Mouse (Mus musculus) kidney, adult 9 months (tissue): Measurements from ENCODE around the gene Itga9.

Source experiments
- DNase-seq: peaks from one replicate; pipeline ENCODE4 v3.0.0; 2022

Gene Itga9

DNA sequence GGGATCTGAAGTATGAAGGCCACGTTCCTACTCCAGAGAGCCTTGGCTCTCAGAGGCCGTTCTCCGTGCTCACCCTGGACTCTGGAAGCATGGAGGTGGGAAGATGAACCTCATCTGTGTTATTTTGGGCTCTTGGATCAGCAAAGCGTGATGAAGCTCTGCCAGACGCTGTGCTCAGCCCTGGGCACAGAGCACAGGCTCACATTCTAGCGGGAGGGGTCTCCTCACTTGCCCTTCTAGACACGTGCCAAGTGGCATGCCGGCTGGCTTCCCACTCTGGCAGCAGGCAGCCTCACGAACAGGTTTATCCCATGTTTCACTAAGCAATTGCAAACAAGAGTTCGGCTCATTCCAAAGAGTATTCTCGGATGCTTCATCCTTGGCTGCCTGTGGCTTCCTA lies 86.8 kb downstream of the Itga9 start:
- no peak for DNase-seq

DNA sequence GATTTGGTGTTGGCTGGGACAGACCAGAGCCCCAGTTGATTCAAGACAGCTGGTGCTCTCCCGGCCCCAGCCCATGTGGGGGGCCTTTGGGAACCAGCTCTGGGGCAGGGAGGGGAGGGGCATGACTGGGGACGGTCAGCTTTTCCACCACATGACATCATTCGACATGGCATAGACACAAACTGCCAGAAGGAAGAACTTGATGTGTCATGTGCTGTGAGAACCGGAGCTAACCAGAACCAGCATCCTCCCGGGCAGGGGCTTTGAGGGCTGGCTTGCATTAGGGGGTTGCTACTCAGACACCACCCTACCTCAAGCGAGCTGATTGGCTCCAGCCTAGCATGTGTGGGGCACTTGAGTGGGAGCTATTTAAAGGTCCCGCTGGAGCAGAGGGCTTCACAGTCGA lies 87.9 kb downstream of the Itga9 start:
- no peak for DNase-seq

DNA sequence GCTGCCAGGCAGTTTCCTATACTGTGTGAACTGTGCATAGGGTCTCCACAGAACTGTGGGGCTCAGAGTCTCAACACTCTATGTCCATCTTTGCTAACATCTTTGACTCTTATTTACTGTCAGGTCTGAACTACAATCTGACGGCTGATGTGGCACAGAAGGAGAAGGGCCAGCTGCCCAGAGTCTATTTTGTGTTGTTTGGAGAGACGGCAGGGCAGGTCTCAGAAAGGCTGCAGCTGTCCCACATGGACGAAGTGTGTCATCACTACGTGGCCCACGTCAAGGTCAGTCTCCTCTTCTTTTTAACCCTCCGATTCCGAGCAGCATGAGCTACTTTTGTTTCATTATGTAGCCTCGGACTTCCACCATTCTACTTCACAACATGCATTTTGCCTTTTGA lies 91.7 kb downstream of the Itga9 start:
- no peak for DNase-seq

DNA sequence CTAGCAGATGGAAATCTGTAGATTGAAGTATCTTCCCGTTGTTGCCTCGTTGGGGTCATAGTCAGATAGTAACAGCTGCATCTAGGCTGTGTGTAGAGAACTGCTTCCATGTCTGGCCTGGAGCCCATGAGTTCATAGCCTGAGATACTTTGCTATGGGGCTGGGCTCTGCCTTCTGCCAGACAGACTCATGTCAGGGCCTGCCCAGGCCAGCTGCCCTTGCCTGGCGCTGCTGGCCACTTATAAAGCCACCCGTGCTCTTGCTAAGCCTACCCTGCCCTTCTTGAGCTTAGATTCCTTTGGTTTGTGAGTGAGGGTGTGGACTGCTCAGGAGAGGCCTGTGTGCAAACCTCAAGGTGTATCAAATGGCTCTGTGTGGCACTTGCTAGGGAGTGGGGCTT lies 93.2 kb downstream of the Itga9 start:
- no peak for DNase-seq

DNA sequence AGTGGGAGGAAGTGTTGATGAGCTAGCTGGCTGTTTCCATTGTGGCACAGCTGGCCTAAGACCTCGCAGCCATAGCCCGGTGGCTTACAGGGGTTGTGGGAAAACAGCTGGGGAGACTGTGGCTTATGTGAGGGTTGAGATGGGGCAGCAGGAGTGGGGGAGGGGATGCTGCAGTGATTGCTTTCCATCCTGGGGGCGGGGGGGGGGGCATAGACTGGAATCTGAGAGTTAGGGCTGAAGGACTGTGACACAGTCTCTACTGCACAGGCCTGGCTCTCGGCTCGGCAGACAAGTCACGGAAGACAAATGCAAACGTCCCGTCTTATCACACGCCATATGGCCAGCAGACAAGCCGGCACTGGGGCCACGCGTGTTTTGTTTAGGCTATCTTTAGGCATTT lies 94.4 kb downstream of the Itga9 start:
- no peak for DNase-seq

DNA sequence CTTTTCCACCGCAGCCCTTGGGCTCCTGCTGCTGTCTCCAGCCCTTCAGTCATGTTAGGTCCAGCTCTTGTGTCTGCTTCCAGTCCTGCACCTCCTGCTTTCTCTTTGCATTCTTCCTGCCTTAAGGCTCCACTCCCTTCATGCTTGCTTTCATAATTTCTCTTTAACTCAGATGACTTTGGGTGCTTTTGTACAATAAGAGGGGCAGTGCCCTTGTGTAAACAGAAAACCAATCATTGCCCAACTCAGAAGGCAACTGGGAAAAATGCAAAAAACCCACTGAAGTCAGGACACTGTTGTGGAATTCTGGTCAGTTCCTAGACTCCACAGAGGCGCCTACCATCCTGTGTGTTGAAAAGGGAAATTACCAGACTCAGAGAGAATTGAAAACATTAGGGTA lies 95.3 kb downstream of the Itga9 start:
- no peak for DNase-seq

DNA sequence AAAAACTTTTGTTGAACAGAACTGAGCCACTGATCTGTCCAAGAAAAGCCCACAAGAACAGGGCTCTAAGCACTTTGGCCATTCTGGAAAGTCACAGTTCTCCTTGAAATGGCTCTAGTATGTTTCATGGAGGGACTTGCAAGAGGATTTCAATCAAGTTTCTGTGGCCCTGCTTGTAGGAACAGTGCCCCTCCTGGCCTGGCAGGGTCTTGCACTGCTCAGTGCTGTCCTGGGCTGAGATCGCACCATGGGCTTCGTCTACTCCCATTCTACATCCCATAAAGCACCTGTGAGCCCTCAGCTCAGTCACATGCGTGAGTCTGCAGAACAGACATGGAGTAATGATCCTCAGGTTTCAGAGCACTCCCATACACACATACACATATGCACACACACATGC lies 96.7 kb downstream of the Itga9 start:
- no peak for DNase-seq

DNA sequence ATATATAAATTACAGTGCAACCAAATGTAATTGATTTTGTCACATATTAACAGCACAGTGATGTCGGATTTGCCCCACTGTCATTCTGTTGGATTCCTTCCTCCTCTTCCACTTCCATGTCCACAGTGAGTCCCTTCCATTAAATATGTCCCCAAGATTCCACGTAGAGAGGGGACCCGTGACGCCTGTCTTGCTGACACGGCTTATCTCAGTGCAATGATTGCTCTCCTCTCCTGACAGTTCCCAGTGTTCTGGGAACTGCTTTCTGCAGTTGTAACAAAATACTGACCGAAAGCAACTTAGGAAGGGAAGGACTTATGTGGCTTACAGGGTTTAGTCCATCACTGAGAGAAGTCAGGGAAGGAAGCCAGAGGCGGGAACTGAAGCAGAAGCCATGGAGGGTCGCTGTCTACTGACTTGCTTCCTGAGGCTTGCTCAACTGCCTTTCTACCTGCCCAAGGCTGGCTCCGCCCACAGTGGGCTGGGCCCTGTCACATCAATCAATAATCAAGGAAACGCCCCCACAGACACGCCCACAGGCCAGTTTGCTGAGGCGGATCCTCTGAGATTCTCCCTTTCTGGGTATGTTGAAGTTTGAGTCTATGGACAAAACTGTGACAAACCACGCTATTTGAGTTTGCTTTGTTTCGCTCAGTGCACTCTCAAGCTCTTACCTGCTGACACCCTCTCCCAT lies 99.0 kb downstream of the Itga9 start:
- peak; percentile 28 for DNase-seq

DNA sequence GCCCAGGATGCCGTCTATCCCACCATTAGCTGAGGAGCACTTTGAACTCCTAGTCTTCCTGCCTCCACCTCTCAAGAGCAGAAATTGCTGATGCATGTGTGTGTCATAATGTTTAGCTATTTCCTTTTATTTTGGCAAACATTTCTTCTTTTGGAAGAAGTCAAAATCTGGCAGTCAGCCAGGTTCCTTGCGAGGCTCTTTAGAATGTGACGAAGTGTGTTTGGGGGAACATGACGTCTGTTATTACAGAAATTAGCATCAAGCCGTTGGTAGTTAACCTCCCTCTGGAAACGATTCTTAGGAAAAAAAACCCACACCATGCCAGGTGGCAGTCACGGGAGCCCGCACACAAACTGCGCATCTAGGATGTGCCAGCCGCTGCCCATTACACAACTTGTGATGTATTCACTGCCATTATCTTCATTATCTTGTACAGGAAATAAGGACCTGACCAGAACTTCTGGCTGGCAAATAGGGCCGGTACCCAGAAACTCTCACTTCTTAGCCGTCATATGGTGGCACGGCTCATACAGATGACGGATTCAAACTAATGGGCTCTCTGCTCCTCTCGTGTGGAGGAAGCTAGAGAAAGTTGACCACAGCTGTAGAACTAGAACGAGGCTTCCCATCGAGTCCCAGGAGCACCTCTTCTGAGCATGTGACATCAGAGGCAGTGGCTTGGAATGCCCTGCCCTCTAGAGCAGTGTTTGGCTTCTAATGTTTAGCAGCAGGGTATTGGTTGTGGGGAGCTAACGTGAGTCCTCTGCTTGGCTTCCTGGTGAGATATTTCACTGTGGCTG lies 99.9 kb downstream of the Itga9 start:
- peak; percentile 43 for DNase-seq

DNA sequence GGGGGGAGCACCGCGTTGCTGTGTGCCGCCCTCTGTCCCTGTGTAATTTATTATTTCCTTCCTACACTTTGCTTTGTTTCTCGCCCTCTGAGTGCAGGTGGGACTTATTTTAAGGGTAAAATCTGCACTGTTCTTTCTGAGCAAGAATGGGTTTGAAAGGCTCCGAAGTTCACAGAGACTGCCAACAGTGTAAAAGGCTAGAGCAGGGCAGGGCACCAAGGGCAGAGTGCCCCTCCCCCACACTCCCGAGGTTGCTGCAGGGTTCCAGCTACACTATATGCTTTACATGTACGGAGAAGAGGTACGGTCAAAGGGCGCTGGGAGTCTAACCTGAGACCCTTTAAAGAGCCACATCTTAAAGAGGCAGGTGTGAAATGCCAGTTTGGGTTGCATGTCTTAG lies 104.1 kb downstream of the Itga9 start:
- DNase-seq, result peak; percentile 16

DNA sequence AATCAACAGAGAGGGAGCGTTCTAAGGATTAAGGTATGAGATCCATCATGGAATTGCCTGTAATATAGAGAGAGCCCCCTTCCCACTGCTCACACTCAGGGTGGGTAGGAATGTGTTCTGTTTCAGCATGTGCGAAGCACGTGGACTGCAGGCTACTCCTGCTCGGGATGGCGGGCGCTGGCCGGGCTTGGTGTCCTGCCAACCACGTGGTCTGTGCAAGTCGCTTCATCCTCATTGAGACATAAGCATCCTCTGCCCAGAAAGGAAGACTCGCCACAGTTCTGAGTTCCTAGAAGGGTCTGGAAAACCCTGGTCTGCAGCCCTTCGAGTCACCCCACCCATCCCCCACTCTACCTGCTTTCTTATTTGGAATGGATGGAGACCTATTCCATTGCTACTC lies 105.3 kb downstream of the Itga9 start:
- no peak for DNase-seq

DNA sequence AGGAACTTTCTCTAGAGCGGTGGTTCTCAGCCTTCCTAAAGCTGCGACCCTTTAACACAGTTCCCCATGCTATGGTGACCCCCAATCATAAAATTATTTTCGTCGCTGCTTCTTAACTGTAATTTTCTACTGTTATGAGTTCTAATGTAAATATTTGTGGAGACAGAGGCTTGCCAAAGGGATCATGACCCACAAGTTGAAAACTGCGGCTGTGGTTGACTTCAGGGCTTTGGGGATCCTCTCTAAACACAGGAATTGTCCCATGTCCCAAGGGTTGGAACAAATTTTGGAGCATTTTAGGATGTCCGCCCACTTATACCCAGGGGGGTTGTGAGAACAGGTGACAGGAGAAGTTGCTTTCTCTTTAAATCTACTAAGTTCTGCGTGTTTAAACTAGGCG lies 107.0 kb downstream of the Itga9 start:
- no peak for DNase-seq

DNA sequence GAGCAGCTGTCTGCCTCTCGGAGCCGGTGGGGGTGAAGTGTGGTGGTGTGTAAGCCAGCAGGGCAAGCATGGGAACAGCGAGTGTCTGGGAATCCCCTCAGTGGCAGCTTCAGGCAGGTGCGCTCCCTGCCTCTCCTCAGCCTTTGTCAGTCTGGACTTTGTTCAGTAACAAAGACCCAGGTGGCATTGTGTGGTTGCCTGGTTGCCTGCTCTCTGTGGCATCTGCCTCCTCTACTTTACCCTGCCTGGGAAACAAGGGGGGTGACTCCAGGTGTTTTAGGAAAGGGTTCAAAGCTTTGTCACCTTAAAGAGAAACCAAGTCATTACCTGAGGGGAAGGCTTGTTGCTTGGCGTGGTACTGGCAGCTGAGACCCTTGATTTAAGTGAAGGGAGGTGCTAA lies 108.0 kb downstream of the Itga9 start:
- no peak for DNase-seq

DNA sequence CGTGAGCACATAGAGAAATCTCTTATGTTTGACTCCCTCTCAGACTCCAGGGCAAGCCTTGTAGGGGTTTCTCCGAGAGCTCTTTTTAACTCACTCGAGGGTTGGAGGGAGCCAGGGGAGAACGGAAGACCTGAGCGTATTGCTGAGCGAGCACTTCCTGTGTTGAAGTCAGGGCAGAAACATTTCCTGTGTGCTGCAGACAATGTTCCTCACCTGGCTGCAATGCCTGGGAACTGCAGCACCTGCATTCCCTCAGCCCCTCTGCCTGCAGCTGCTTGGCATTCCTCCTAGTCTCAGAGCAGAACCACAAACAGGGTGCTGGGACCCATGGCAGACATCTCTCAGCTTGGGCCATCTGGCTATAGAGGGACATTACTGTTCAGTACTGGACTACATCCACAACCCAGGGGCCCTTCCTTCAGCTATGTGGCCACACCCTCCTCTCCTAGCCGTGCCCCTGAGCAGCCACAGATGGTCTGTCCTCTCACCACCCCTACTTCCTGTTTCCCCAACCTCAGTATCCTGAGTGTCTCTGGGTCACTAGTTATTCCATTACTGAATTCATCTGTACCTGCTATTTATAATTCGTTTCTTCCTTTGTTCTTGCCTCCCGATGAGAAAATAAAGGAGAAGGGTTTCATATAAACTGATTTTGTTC lies 109.6 kb downstream of the Itga9 start:
- no peak for DNase-seq

DNA sequence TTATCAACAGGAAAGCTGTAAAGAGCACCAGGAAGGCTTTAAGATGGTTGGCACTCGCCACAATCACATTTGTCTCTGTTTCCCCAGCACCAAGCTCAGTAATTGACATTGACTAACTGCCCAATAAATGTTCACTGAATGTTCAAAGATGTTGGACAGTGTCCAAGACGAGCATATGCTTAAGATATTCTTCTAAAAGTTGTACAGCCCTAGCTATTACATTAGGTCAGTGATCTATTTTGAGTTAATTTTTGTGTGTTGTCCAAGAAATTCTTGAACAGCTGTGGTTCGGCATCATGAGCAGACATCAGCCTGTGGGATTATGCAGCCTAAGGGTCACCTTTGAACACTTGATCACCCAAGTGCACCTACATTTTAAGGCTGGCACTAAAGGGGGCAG lies 110.9 kb downstream of the Itga9 start:
- no peak for DNase-seq

DNA sequence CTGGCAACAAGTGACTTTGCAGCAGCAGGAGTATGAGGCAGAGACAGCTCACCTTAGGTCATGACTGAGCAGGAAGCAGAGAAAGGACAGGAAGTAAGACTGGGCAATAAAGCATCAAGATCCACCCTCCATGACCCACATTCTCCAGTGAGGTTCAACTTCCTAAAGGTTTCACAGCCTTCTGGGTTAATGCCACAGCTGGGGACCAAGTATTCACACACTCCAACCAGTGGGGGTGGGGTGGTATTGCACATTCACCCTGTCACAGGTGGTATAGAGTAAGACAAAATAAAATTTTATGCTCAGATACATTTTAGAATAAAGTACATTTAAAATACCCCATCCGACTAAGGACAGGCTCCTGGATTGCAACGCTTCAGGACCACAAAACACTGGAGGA lies 112.0 kb downstream of the Itga9 start:
- no peak for DNase-seq

DNA sequence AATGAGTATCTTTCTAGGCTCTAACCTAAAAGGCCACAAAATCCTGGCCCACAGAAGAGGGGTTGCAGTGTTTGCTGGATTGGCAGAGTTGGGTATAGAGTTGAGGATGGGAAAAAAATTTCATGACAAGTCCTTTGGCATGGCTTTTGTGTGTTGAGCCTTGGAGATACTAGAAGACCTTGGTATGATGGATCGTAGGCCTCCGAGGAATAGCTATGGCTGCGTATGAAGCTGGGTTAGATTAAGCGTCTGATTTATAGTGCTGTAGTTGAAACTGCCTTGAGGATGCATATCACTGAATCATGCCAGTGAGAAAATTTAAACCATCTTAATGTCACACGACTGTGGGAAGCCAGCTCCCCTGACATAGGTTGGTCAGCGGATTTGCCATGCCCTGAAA lies 114.6 kb downstream of the Itga9 start:
- no peak for DNase-seq

DNA sequence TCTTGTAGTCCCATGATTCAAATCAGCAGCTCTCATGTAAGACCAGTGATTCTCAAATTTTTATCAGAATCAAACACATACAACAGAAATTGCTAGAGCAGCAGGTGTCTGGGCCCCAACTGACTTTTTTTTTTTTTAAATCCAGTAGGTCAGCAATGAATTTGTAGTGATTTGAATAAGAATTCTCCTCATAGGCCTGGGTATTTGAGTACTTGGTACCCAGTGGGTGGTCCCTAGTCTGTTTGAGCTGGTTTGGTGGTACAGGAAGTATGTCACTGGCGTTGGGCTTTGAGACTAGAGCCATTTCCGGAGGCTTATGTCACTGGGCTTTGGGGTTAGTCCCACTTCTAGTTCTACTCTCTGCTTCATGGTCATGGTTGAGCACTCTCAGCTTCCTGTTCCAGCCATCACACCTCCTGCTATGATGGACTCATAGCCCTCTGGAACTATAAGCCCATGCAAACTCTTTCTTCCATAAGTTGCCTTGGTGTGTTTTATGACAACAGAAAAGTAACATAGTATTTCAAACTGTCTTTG lies 116.4 kb downstream of the Itga9 start:
- no peak for DNase-seq

DNA sequence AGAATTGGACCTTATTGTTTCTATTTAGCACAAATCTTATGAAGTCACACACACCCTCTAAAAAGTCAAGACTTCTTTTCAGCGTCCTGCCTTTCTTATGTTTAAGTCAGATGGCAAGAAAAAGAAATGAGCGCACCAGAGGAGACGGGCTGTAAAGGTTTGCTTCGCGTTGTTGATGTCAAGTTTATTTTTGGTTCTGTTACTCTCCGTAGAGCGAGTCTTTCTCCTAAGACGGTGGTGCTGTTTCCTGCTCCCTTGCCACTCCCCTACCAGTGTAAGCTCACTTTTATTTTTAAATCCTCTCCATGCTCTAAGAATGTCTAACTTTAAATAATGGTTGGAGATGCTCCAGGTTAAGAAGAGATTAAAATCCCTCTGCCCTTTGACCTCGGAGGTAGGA lies 118.6 kb downstream of the Itga9 start:
- DNase-seq, result peak; percentile 22

DNA sequence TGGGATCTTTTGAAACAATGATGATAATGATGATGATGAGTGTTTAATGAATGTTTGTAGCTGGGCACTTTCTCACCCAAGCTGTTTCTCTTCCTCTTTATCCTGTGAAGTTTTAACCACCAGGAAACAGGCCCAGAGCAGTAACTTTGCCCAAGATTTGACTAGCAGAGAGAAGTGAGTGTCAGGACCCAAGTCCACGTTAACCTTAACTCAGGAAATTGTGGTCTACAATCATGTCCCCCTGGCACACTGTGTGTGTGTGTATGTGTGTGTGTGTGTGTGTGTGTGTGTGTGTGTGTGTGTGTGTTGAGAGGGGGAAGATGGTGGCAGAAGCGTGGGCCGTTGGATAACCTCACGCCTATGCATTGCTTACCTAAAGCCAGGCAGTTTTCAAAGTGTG lies 120.1 kb downstream of the Itga9 start:
- DNase-seq, result no peak

DNA sequence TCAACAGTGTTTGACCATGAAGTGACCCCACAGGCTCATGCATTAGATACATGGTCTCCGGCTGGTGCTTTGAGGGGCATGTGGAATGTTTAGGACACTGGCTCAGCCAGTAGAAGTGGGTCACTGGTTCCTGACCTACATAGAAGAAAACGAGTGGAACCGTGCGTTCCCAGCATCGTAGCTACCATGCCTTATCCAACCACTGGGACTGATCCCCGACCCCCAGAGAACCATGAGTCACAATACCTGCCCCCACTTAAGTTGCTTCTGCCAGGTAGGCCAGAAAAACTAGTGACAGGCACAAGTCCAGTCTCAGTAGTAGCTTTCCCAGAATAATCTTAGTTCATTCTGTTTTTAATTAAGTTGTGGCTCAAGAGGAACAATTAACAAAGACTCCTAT lies 121.8 kb downstream of the Itga9 start:
- DNase-seq, result no peak

DNA sequence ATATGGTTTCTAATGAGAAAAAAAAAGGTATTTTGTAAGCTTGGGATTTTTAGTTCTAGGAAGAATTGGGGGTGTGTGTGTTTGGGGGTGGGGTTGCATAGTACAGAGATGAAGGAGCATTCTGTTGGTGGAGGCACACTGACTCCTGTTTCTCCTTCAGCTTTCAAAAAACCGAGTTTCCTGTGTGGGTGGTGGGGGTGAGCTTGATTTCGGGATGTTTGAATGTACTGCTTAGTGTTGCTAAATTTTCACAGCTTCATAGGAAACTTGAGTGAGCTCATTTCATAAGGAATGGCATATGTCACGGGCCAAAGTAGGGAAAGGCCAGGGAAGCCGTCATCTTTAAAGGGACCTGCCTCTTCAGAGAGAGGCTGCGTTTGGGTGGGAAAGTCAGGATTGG lies 122.5 kb downstream of the Itga9 start:
- no peak for DNase-seq

DNA sequence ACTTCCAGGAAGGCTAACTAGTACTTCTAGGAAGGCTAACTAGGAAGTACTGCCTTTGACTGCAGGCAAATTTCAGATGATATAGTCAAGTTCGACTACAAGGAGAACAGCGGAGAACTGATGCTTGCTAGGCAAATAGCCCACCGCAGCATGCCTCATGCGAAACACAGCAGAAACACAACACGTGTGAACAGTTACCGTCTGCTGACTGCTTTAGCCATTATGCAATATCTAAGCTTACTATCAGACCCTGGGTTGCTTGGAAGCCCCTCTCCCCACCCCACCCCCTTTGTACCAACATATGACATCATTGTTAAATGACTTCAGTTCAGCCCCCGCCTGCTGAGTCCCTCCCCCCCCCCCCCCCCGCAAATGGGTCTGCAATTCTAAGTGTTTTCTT lies 123.7 kb downstream of the Itga9 start:
- DNase-seq, result no peak

DNA sequence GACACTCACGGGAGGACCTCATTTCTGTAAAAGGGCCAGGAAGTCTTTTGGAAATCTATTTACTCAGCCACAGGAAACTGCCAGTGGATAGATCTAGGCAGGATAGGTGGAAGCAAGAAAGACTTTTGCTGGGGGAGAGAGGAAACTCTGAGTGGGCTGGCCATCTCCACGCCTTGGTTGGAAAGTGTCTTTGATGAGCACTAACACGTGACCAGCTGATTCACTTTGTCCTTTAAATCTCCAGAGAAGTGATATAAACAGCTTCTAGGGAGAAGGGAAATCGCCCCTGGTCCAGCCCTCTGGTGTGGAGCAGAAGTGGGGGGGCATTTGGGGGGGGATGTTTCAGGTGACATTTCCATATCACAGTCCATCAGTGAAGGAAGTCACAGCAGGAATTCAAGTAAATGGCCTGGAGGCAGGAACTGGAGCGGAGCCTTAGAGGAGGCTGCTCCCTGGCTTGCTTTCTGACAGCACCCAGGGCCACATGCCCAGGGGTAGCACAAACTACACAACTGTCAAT lies 124.4 kb downstream of the Itga9 start:
- no peak for DNase-seq
